In genomic region chr7:28570291-28570981, GRCm38 (mm10) we compare ENCODE assay signal across 9 mouse cellular contexts. TPM values are rescaled to one million over a fixed set of nuclear protein-coding genes. Genes with fewer than 3 reads are reported as not detected.
A peak's percentile ranks its signal among the peaks of the same experiment; 100 is the strongest.
DNase-seq lines count a peak whose midpoint lies in the region; ATAC-seq and TF ChIP-seq lines count a peak whose summit lies in the region.
"Had no signal": no experiment of that assay in that cellular context is flagged by ENCODE, and none has a peak within 500 bp of the region (broad histone marks: within the 10 kb centered on the region; RNA-seq: fewer than 3 reads in every experiment).

No protein-coding gene starts in this region.

- H3K27me3 ChIP-seq in cerebellum, adult 2 months (ENCODE audit: control insufficient read depth, insufficient read depth, low read length): no peaks in the 10 kb centered on the region
- no peaks in the 10 kb centered on the region for H3K27me3 ChIP-seq in heart, embryonic 16.5 days (ENCODE audit: control insufficient read depth, insufficient read depth, low read length)
- no peaks in the 10 kb centered on the region for H3K27me3 ChIP-seq in small intestine, adult 2 months (ENCODE audit: control insufficient read depth, insufficient read depth, low read length)
- H3K27me3 ChIP-seq: neural tube, embryonic 12.5 days had no signal

- H3K4me1 ChIP-seq in cerebellum, adult 2 months (ENCODE audit: control insufficient read depth, insufficient read depth, low read length): peaks cover 40% of the 10 kb centered on the region
- peaks cover 32% of the 10 kb centered on the region for H3K4me1 ChIP-seq in heart, embryonic 16.5 days (ENCODE audit: control insufficient read depth, insufficient read depth, low read length)
- peaks cover 61% of the 10 kb centered on the region for H3K4me1 ChIP-seq in small intestine, adult 2 months (ENCODE audit: control insufficient read depth, insufficient read depth, insufficient read length, low read length)

- TF ChIP-seq CTCF in cerebellum, adult 2 months (IDR thresholded peaks at IDR 0.05; ENCODE audit: borderline replicate concordance, insufficient read depth, low read depth, low read length): no peak
- no peak for TF ChIP-seq CTCF in small intestine, adult 2 months (IDR thresholded peaks at IDR 0.05; ENCODE audit: extremely low read depth, insufficient read length, insufficient replicate concordance, low read depth, low read length)

- H3K36me3 ChIP-seq in heart, embryonic 16.5 days (ENCODE audit: control insufficient read depth, insufficient read depth): peaks cover 13% of the 10 kb centered on the region
- H3K36me3 ChIP-seq in small intestine, adult 2 months (ENCODE audit: control insufficient read depth, insufficient read depth, low read length): peaks cover 38% of the 10 kb centered on the region

- no peak overlapping the region for H3K4me2 ChIP-seq in heart, embryonic 16.5 days (ENCODE audit: low read depth, low read length)
- H3K4me2 ChIP-seq: neural tube, embryonic 12.5 days had no signal

- no peak overlapping the region for H3K27ac ChIP-seq in cerebellum, adult 2 months (ENCODE audit: insufficient read depth, low read length)
- peak overlapping the region; percentile 47 for H3K27ac ChIP-seq in heart, embryonic 16.5 days (ENCODE audit: low read length)
- H3K27ac ChIP-seq in small intestine, adult 2 months (ENCODE audit: insufficient read depth, low read depth, low read length): peak overlapping the region; percentile 92
- H3K27ac ChIP-seq: neural tube, embryonic 12.5 days had no signal

- H3K9ac ChIP-seq in heart, embryonic 16.5 days (ENCODE audit: low read length): peak overlapping the region; percentile 45; the same call in 1 of the 2 replicates
- H3K9ac ChIP-seq: neural tube, embryonic 12.5 days had no signal

- 17% methylated on average over 12 of the region's 12 CpGs for WGBS in cerebellum, adult 2 months
- WGBS in heart, embryonic 16.5 days: 59% methylated on average over 12 of the region's 12 CpGs
- WGBS in small intestine, adult 2 months: 19% methylated on average over 12 of the region's 12 CpGs

- ATAC-seq in heart, embryonic 16.5 days (replicated peaks; ENCODE audit: extremely low read depth, insufficient read depth, low FRiP score): peak; percentile 19; the same call in 1 of the 2 replicates
- no peak for ATAC-seq in granulocyte monocyte progenitor cell, adult 5-6 weeks (replicated peaks; ENCODE audit: poor library complexity, severe bottlenecking)
- no peak for ATAC-seq in CD4-positive, CD25-positive, alpha-beta regulatory T cell, adult 4 months

- DNase-seq in gastrocnemius, adult 18-20 months (ENCODE audit: low spot score): peak; percentile 82
- no peak for DNase-seq in gastrocnemius, postnatal 14 days
- peak; percentile 72 to 74 for DNase-seq in cerebellum, adult 2 months
- DNase-seq in kidney, postnatal 4 days: peak; percentile 89 to 93

- TF ChIP-seq POLR2A in cerebellum, adult 2 months (IDR thresholded peaks at IDR 0.05; ENCODE audit: borderline replicate concordance, insufficient read depth, low read length): no peak
- no peak for TF ChIP-seq POLR2A in small intestine, adult 2 months (IDR thresholded peaks at IDR 0.05; ENCODE audit: low read depth, low read length)

- H3K9me3 ChIP-seq in heart, embryonic 16.5 days (replicated peaks; ENCODE audit: control insufficient read depth, low read length): no peaks in the 10 kb centered on the region
- H3K9me3 ChIP-seq: neural tube, embryonic 12.5 days had no signal

- intact Hi-C loops in gastrocnemius, postnatal 14 days (cut with DNase I; ENCODE audit: low total_unique reads): no loop called here

- no peak overlapping the region for H3K4me3 ChIP-seq in cerebellum, adult 2 months (replicated peaks; ENCODE audit: insufficient read depth, low read depth, low read length)
- no peak overlapping the region for H3K4me3 ChIP-seq in heart, embryonic 16.5 days (ENCODE audit: low read length)
- H3K4me3 ChIP-seq in small intestine, adult 2 months (ENCODE audit: low read depth, low read length): peak overlapping the region; percentile 24
- H3K4me3 ChIP-seq: neural tube, embryonic 12.5 days had no signal

RNA-seq across cellular contexts. Expression of gene Nccrp1, which starts 23.4 kb away (rescaled TPM):
- not detected for total RNA-seq in gastrocnemius, adult 18-20 months (2021)
- total RNA-seq in gastrocnemius, postnatal 14 days (2021): not detected
- 0.43 and 0.67 TPM in 2 replicates for polyA plus RNA-seq in cerebellum, adult 2 months (2012; rRNA removed)
- not detected in 2 replicates for polyA plus RNA-seq in heart, embryonic 16.5 days (2015; fragmentation: Nextera tagmentation; extraction: Ambion mirVana)
- polyA plus RNA-seq in small intestine, adult 2 months (2012; rRNA removed): 0.14 and 2.8 TPM in 2 replicates
- total RNA-seq in granulocyte monocyte progenitor cell, adult 5-6 weeks (2014; fragmentation: Nextera tagmentation): not detected in 2 replicates
- not detected in 2 replicates for total RNA-seq in granulocyte monocyte progenitor cell, adult 5-6 weeks (2017)
- not detected for polyA plus RNA-seq in CD4-positive, CD25-positive, alpha-beta regulatory T cell, adult 4 months (2017; shearing (Covaris generic))
- polyA plus RNA-seq: neural tube, embryonic 12.5 days had no signal

RNA-seq across cellular contexts. Expression of gene Samd4b, which starts 27.5 kb away (rescaled TPM):
- total RNA-seq in gastrocnemius, adult 18-20 months (2021): 10 to 100 TPM; 13.8 to 15.2 TPM
- total RNA-seq in gastrocnemius, postnatal 14 days (2021): 10 to 100 TPM; 15.7 to 18.5 TPM
- 54.1 and 54.9 TPM in 2 replicates for polyA plus RNA-seq in cerebellum, adult 2 months (2012; rRNA removed)
- 16.0 and 20.6 TPM in 2 replicates for polyA plus RNA-seq in heart, embryonic 16.5 days (2015; fragmentation: Nextera tagmentation; extraction: Ambion mirVana)
- 43.4 and 82.0 TPM in 2 replicates for polyA plus RNA-seq in small intestine, adult 2 months (2012; rRNA removed)
- total RNA-seq in granulocyte monocyte progenitor cell, adult 5-6 weeks (2014; fragmentation: Nextera tagmentation): 17.5 and 25.0 TPM in 2 replicates
- 3.4 and 3.9 TPM in 2 replicates for total RNA-seq in granulocyte monocyte progenitor cell, adult 5-6 weeks (2017)
- polyA plus RNA-seq in CD4-positive, CD25-positive, alpha-beta regulatory T cell, adult 4 months (2017; shearing (Covaris generic)): 1 to 10 TPM; 7.4 to 7.5 TPM

RNA-seq across cellular contexts. Expression of gene Pak4, which starts 27.5 kb away (rescaled TPM):
- 1 to 10 TPM; 2.2 to 3.8 TPM for total RNA-seq in gastrocnemius, adult 18-20 months (2021)
- 1 to 10 TPM; 2.9 to 4.6 TPM for total RNA-seq in gastrocnemius, postnatal 14 days (2021)
- polyA plus RNA-seq in cerebellum, adult 2 months (2012; rRNA removed): 8.3 and 8.5 TPM in 2 replicates
- polyA plus RNA-seq in heart, embryonic 16.5 days (2015; fragmentation: Nextera tagmentation; extraction: Ambion mirVana): 25.1 and 30.0 TPM in 2 replicates
- polyA plus RNA-seq in small intestine, adult 2 months (2012; rRNA removed): 50.3 and 112 TPM in 2 replicates
- total RNA-seq in granulocyte monocyte progenitor cell, adult 5-6 weeks (2014; fragmentation: Nextera tagmentation): 3.2 and 3.7 TPM in 2 replicates
- total RNA-seq in granulocyte monocyte progenitor cell, adult 5-6 weeks (2017): 3.4 and 6.4 TPM in 2 replicates
- polyA plus RNA-seq in CD4-positive, CD25-positive, alpha-beta regulatory T cell, adult 4 months (2017; shearing (Covaris generic)): 1 to 10 TPM; 1.9 to 2.1 TPM

RNA-seq across cellular contexts. Expression of gene Sycn, which starts 29.8 kb away (rescaled TPM):
- not detected for total RNA-seq in gastrocnemius, adult 18-20 months (2021)
- not detected for total RNA-seq in gastrocnemius, postnatal 14 days (2021)
- not detected in 2 replicates for polyA plus RNA-seq in cerebellum, adult 2 months (2012; rRNA removed)
- not detected in 2 replicates for polyA plus RNA-seq in heart, embryonic 16.5 days (2015; fragmentation: Nextera tagmentation; extraction: Ambion mirVana)
- polyA plus RNA-seq in small intestine, adult 2 months (2012; rRNA removed): 32.7 and 16,759 TPM in 2 replicates
- total RNA-seq in granulocyte monocyte progenitor cell, adult 5-6 weeks (2014; fragmentation: Nextera tagmentation): not detected in 2 replicates
- total RNA-seq in granulocyte monocyte progenitor cell, adult 5-6 weeks (2017): not detected in 2 replicates
- not detected for polyA plus RNA-seq in CD4-positive, CD25-positive, alpha-beta regulatory T cell, adult 4 months (2017; shearing (Covaris generic))
- polyA plus RNA-seq: neural tube, embryonic 12.5 days had no signal

RNA-seq across cellular contexts. Expression of gene Ifnl3, which starts 47.8 kb away (rescaled TPM):
- not detected for total RNA-seq in gastrocnemius, adult 18-20 months (2021)
- total RNA-seq in gastrocnemius, postnatal 14 days (2021): not detected
- polyA plus RNA-seq in cerebellum, adult 2 months (2012; rRNA removed): not detected in 2 replicates
- not detected in 2 replicates for polyA plus RNA-seq in heart, embryonic 16.5 days (2015; fragmentation: Nextera tagmentation; extraction: Ambion mirVana)
- not detected in 2 replicates for polyA plus RNA-seq in small intestine, adult 2 months (2012; rRNA removed)
- total RNA-seq in granulocyte monocyte progenitor cell, adult 5-6 weeks (2014; fragmentation: Nextera tagmentation): not detected in 2 replicates
- total RNA-seq in granulocyte monocyte progenitor cell, adult 5-6 weeks (2017): not detected in 2 replicates
- polyA plus RNA-seq in CD4-positive, CD25-positive, alpha-beta regulatory T cell, adult 4 months (2017; shearing (Covaris generic)): not detected
- polyA plus RNA-seq: neural tube, embryonic 12.5 days had no signal
